Comparison of ENCODE assay signal across 14 mouse cellular contexts in the genomic region with DNA sequence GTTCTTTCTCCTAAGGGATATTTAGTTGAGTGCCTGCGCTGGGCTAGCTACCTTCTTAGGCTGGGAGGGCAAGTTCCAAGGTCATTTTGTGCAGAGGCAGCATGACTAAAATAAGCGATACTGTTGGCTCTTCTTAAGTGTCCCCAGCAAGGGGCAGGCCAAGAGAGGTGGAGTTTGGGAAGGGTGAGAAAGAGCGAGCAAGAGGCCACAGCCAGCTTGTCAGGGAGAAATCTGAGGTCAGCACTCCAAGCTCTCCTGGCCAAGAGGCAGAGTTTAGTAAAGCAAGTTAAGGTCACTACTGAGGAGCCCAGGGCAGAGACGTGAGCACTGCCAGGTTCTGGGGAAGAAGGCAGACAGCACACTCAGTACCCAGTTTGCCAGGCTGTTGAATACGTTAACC. TPM values are rescaled to one million over a fixed set of nuclear protein-coding genes. Genes with fewer than 3 reads are reported as not detected.
A peak's percentile ranks its signal among the peaks of the same experiment; 100 is the strongest.
DNase-seq lines count a peak whose midpoint lies in the region; ATAC-seq and TF ChIP-seq lines count a peak whose summit lies in the region.
"Had no signal": no experiment of that assay in that cellular context is flagged by ENCODE, and none has a peak within 500 bp of the region (broad histone marks: within the 10 kb centered on the region; RNA-seq: fewer than 3 reads in every experiment).

No protein-coding gene starts in this region.

- H3K27me3 ChIP-seq in heart, embryonic 13.5 days (replicated peaks): no peaks in the 10 kb centered on the region
- H3K27me3 ChIP-seq: embryonic facial prominence, embryonic 13.5 days had no signal

- no peak for TF ChIP-seq POLR2A in lung, adult 2 months (IDR thresholded peaks at IDR 0.05; ENCODE audit: borderline replicate concordance, extremely low read depth, low read depth, low read length)

- H3K27ac ChIP-seq in heart, embryonic 13.5 days (replicated peaks): 0 out of 2 replicates have a peak overlapping the region, but pooled peaks have one; percentile 24
- H3K27ac ChIP-seq: embryonic facial prominence, embryonic 13.5 days had no signal

- peaks cover 10% of the 10 kb centered on the region for H3K4me1 ChIP-seq in heart, embryonic 13.5 days
- H3K4me1 ChIP-seq in lung, adult 2 months (ENCODE audit: control insufficient read depth, insufficient read depth, low read length): no peaks in the 10 kb centered on the region
- H3K4me1 ChIP-seq: embryonic facial prominence, embryonic 13.5 days had no signal

- H3K4me3 ChIP-seq in heart, embryonic 13.5 days: no peak overlapping the region
- H3K4me3 ChIP-seq in lung, adult 2 months (replicated peaks; ENCODE audit: extremely low read depth, low read depth, low read length): no peak overlapping the region
- H3K4me3 ChIP-seq: embryonic facial prominence, embryonic 13.5 days had no signal

- DNase-seq in kidney, adult 8-10 months: peak; percentile 27 to 47
- no peak for DNase-seq in kidney, postnatal 4 days
- peak; percentile 63 to 75 for DNase-seq in gastrocnemius, adult 8-10 months (ENCODE audit: low spot score in 2 of 2)
- DNase-seq in skeletal muscle tissue, adult 2 months (ENCODE audit: low read depth, low spot score): peak; percentile 93
- DNase-seq in left cerebral cortex, adult 18-20 months (ENCODE audit: low spot score in 2 of 2): no peak
- no peak for DNase-seq in lung, adult 2 months
- DNase-seq in layer of hippocampus, postnatal 25 days (ENCODE audit: extremely low spot score in 1 of 2, low spot score in 1 of 2): no peak
- DNase-seq: cerebellum, postnatal 36 days; left cerebral cortex, postnatal 4 days; right cerebral cortex, postnatal 14 days; thymus, postnatal 36 days had no signal

- WGBS in heart, embryonic 13.5 days: 51% methylated on average over 5 of the region's 5 CpGs
- 69% methylated on average over 5 of the region's 5 CpGs for WGBS in lung, adult 2 months

- TF ChIP-seq CTCF in lung, adult 2 months (IDR thresholded peaks at IDR 0.05; ENCODE audit: insufficient read depth, low read length): no peak

- ATAC-seq in heart, embryonic 13.5 days (ENCODE audit: extremely low read depth, insufficient number of reproducible peaks, low FRiP score, low TSS enrichment): no peak
- ATAC-seq: activated CD4-positive, CD25-positive, alpha-beta regulatory T cell, adult 4 months had no signal

- H3K9me3 ChIP-seq in heart, embryonic 13.5 days: peaks cover 2% of the 10 kb centered on the region

- H3K36me3 ChIP-seq in heart, embryonic 13.5 days: no peaks in the 10 kb centered on the region
- H3K36me3 ChIP-seq: embryonic facial prominence, embryonic 13.5 days had no signal

- no peak overlapping the region for H3K9ac ChIP-seq in heart, embryonic 13.5 days
- H3K9ac ChIP-seq: embryonic facial prominence, embryonic 13.5 days had no signal

- no peak overlapping the region for H3K4me2 ChIP-seq in heart, embryonic 13.5 days
- H3K4me2 ChIP-seq: embryonic facial prominence, embryonic 13.5 days had no signal

RNA-seq across cellular contexts. Expression of a gene that starts 41.7 kb away (rescaled TPM):
- 10 to 100 TPM; 46.0 to 65.1 (median 49.5) TPM for total RNA-seq in gastrocnemius, adult 8-10 months (2022)
- 4.8 and 4.9 TPM in 2 replicates for polyA plus RNA-seq in heart, embryonic 13.5 days (2015; fragmentation: Nextera tagmentation; extraction: Ambion mirVana)
- total RNA-seq in left cerebral cortex, adult 18-20 months (2021): 10 to 100 TPM; 47.4 to 53.5 TPM
- polyA plus RNA-seq in lung, adult 2 months (2012; rRNA removed): 2.8 and 7.2 TPM in 2 replicates
- 10 to 100 TPM; 46.5 to 57.0 TPM for total RNA-seq in layer of hippocampus, postnatal 25 days (2021)

Comparison
In these comparisons a context has a peak if more than half of its experiments do, and no peak if none do; other contexts are left out.
1. DNase-seq: peak in kidney, adult 8-10 months (2 of 2), gastrocnemius, adult 8-10 months (2 of 2) and skeletal muscle tissue, adult 2 months (single experiment); none in kidney, postnatal 4 days (0 of 2), left cerebral cortex, adult 18-20 months (0 of 2), lung, adult 2 months (single experiment) and layer of hippocampus, postnatal 25 days (0 of 2).